ENCODE assay signal across 8 mouse cellular contexts in genomic region chr1:160792686-160793355, GRCm38 (mm10). TPM values are rescaled to one million over a fixed set of nuclear protein-coding genes. Genes with fewer than 3 reads are reported as not detected.
DNase-seq lines count a peak whose midpoint lies in the region; ATAC-seq and TF ChIP-seq lines count a peak whose summit lies in the region.

Gene Rabgap1l (minus strand): TSS chr1:160793211.

- ATAC-seq in activated CD4-positive, CD25-positive, alpha-beta regulatory T cell, adult 4 months, result peak; percentile 77
- ATAC-seq in inflammation-experienced regulatory T-cells, adult 6 months, result peak; percentile 79
- peak; percentile 67 for ATAC-seq in megakaryocyte-erythroid progenitor cell, adult 5-6 weeks (replicated peaks; ENCODE audit: low FRiP score, low TSS enrichment, poor library complexity, severe bottlenecking)

- H3K4me3 ChIP-seq in cortical plate, adult 2 months (ENCODE audit: insufficient read depth, low read length), result peak within 1 kb of the TSS; percentile 67

- peak within 1 kb of the TSS; percentile 68; the same call in 1 of the 2 replicates for H3K27ac ChIP-seq in cortical plate, adult 2 months (ENCODE audit: insufficient read depth, low read length)

- H3K4me1 ChIP-seq in cortical plate, adult 2 months (ENCODE audit: control insufficient read depth, insufficient read depth, low read length), result no peaks in the 10 kb centered on the region

- no peak for TF ChIP-seq POLR2A in cortical plate, adult 2 months (IDR thresholded peaks at IDR 0.05; ENCODE audit: extremely low read depth, insufficient read depth, low read length)

- peak; percentile 80 for DNase-seq in gastrocnemius, postnatal 10 days
- DNase-seq in left cerebral cortex, postnatal 10 days (ENCODE audit: extremely low spot score in 1 of 2, low spot score in 2 of 2), result peak; percentile 39 to 94
- peak; percentile 72 for DNase-seq in right cerebral cortex, postnatal 25 days
- DNase-seq in urinary bladder, postnatal 4 days (ENCODE audit: low spot score in 2 of 2), result peak; percentile 76 to 81

- intact Hi-C loops in left cerebral cortex, postnatal 10 days (cut with DNase I), result loop anchor here (5.0 kb wide), 1 partner anchor 139 kb away; no protein-coding TSS in a partner anchor

- no peak for TF ChIP-seq CTCF in cortical plate, adult 2 months (IDR thresholded peaks at IDR 0.05; ENCODE audit: extremely low read depth, insufficient read depth, low read length)

RNA-seq across cellular contexts. Expression of gene Rabgap1l, which starts in this region (rescaled TPM):
- polyA plus RNA-seq in activated CD4-positive, CD25-positive, alpha-beta regulatory T cell, adult 4 months (2017; shearing (Covaris generic)), result 100 to 1,000 TPM; 250 to 264 TPM
- 65.2 and 68.0 TPM in 2 replicates for polyA plus RNA-seq in cortical plate, adult 2 months (2012; rRNA removed)
- total RNA-seq in gastrocnemius, postnatal 10 days (2021), result 10 to 100 TPM; 14.2 to 21.4 TPM
- 100 to 1,000 TPM; 237 to 400 (median 301) TPM for polyA plus RNA-seq in inflammation-experienced regulatory T-cells, adult 6 months (2017; shearing (Covaris generic))
- total RNA-seq in left cerebral cortex, postnatal 10 days (2021), result 100 to 1,000 TPM; 174 to 177 TPM
- 124 and 164 TPM in 2 replicates for total RNA-seq in megakaryocyte-erythroid progenitor cell, adult 5-6 weeks (2014; fragmentation: Nextera tagmentation)
- 256 and 334 TPM in 2 replicates for total RNA-seq in megakaryocyte-erythroid progenitor cell, adult 5-6 weeks (2017)

Comparison
In these comparisons a context has a peak if more than half of its experiments do, and no peak if none do; other contexts are left out.
1. Peak in every context shown above with its lines: DNase-seq, ATAC-seq, H3K4me3 ChIP-seq and H3K27ac ChIP-seq.
2. RNA of gene Rabgap1l (total RNA-seq): 124 to 334 TPM in megakaryocyte-erythroid progenitor cell, adult 5-6 weeks and 174 to 177 TPM in left cerebral cortex, postnatal 10 days; 14.2 to 21.4 TPM in gastrocnemius, postnatal 10 days; every median in the first group is over 4 times any median in the second.